Mouse (Mus musculus) embryo, embryonic 9.5 days (tissue): ENCODE measurements around the gene Chst11.

Experiments
- DNase-seq: peaks from one replicate; pipeline ENCODE4 v3.0.0-alpha.2; 2017; ENCODE audit errors: extremely low spot score

Gene Chst11

DNA sequence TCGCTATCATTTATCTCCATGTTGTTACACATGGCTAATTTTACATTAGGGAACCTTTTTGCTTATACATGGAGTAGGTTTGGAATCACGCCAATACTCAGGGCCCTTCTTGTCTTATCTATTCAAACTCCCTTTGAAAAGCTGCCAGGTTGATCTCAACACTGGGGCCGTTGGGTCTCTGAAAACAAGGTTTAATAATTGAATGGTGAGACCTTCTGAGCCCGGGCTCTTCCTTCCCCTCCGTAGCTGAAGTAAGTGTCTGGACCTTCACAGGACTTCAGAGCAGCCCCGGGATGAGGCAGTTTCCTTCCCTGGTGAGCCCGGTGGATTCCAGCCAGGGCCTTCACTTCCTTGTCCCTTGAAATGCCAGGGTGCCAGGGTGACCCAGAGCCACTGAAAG lies 5.6 kb downstream of the Chst11 start:
- no peak for DNase-seq

DNA sequence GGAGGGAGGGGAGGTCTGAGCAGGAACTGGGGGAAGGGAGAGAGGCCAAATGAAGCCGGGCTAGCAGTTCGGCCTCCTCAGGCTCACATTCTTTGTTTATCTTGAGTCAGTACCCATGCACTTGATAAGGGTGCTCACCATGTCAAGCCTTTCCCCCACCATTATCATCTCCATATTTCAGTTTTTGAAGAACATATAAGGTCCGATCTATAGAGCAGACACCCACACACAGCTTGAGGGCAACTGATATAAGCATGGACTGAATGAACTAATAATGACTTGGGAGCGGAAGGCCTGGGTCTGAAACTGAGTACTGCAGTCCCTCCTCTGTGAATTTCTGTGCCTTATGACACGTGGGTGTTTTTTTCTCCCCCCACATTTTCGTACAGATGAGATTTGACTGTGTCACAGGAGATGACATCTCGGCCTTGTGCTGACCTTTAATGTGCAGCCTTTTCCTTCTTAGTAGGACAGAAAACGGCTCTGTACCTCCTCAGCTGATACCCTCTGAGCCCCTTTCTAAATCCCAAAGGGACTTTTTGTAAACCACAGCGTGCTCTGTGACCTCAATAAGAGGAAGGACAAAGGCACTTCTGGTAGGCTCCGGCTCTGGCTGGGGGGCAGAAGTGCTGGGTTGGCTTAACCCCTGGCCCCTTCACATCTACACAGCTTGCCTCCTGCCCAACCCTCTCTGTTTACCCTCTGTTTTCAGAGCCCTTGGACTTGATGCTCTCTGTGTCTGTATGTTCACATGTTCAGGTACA lies 6.6 kb downstream of the Chst11 start:
- no peak for DNase-seq

DNA sequence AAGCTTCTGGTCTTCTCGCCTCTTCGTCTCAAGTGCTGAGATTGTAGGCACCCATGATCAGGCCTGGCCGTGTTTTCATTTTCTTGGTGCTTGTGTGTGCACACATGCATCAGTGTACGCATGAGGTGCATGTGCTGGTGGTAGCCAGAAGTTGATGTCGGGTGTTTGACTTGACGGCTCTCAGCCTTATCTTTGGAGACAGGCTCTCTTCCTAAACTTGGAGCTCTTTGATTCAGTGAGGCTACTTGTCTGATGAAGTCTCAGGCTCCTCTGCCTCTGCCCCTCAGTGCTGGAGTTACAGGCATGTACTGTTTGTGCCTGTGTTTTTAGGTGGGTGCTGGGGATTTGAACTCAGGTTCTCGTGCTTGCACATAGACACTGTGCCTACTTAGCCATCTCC lies 9.0 kb downstream of the Chst11 start:
- no peak for DNase-seq

DNA sequence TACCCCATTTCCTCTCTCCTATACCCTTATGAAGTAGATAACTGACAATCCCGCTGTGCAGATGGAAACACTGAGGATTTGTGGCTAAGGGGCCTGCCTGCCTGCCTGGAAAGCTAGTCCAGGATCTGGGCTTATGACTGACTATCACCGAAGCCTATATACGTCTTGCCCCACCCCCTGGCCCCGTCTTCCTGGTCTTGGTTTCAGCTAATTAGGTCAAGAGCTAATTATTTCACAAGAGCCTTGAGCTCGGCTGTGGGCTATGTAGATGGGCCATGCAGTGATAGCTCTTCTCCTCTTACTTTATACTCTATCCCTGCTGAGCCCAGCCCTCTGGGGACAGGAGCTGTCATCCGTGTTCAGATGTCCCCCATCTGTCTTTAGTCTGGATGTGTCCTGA lies 12.2 kb downstream of the Chst11 start:
- DNase-seq = no peak

- DNase-seq = no peak
Observed at GRCm38 (mm10) chr10:83000169-83000568, 14.9 kb downstream of the Chst11 start.

DNA sequence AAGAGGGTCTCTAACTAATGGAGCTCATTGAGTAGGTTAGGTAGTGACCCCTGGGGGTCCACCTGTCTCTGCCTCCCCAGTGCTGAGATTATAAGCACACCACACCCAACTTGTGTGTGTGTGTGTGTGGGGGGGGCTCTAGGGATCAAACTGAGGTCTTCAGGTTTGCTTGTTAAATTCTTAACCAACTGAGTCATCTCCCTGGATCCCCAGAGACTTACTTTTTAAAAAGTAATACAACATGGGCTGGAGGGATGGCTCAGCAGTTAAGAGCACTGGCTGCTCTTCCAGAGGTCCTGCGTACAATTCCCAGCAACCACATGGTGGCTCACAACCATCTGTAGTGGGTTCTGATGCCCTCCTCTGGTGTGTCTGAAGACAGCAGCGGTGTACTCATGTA lies 15.4 kb downstream of the Chst11 start:
- no peak for DNase-seq

GRCm38 (mm10) chr10:83003899-83004298 lies 18.6 kb downstream of the Chst11 start:
- DNase-seq = no peak

GRCm38 (mm10) chr10:83004389-83004788 lies 19.1 kb downstream of the Chst11 start:
- DNase-seq = no peak

DNA sequence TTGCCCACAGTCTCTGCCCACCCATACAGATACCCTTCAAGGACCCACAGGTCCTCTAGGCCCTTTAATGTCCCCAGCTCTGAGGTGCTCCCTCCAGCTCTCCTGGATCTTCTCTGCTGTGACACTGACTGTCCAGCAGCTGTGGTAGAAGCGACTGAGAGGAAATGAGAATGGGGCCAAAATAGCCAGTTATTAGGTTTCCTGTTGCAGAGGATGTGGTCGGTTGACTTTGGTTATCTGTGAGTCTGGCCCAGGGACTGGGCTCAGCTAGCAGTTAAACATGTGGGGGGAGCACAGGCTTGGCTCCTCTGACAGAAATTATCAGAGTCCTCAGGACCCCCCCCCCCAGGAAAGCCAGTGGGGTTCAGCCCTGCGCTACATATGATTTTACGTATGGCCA lies 19.7 kb downstream of the Chst11 start:
- no peak for DNase-seq

DNA sequence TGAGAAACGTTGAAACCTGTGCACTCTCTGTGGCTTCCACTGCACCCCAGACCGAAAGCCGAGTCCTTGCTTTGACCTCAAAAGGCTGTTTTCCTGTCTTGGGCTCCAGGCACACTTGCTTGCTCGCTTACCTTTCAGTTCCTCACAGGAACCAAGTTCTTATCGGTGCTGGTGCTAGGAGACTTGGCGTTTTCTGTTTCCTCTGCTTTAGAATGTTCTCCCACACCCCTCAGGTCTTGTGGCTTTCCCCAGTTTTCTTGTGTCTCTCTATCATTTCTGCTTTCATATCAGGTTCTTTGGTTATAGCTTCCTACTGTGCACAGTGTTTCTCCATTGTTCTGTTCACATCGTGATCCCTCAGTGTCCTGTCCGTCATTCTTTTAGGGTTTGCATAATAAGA lies 21.0 kb downstream of the Chst11 start:
- DNase-seq = no peak

- DNase-seq = no peak
Observed at GRCm38 (mm10) chr10:83013984-83014383, 28.7 kb downstream of the Chst11 start.

DNA sequence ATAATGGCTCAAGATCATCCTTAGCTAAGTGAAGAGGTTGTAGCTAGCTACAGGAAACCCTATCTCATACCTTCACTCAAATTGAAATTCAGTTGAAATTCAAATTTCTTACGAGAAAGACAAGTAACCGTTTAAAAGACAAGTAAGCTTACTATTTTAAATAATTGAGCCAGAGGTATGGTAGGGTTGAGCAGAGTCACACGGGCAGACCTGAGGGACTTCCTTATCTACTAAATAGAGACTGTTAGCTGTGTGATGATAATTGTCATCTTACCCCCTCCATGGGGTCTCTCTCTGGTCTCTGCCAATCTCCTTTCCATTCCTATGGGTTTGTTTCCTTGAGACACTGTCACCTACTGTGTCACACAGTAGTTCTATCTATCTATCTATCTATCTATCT lies 30.6 kb downstream of the Chst11 start:
- no peak for DNase-seq

DNA sequence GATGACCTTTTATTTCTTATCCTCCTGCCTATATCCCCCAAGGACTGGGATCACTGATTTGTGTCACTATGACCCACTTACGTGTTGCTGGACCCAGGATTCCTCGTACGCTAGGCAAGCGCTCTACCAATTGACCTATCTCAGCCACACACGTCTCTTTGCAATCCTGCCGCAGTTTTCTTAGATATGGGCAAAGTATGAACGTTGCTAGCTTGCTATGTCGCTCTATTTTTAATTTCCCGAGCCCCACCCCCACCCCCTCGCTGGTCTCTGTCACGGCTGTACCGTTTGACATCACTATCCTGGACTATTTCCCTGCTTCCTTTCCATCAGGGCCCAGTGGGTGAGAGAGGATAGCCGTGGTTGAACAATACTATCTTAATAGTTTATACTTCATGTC lies 31.5 kb downstream of the Chst11 start:
- no peak for DNase-seq

DNA sequence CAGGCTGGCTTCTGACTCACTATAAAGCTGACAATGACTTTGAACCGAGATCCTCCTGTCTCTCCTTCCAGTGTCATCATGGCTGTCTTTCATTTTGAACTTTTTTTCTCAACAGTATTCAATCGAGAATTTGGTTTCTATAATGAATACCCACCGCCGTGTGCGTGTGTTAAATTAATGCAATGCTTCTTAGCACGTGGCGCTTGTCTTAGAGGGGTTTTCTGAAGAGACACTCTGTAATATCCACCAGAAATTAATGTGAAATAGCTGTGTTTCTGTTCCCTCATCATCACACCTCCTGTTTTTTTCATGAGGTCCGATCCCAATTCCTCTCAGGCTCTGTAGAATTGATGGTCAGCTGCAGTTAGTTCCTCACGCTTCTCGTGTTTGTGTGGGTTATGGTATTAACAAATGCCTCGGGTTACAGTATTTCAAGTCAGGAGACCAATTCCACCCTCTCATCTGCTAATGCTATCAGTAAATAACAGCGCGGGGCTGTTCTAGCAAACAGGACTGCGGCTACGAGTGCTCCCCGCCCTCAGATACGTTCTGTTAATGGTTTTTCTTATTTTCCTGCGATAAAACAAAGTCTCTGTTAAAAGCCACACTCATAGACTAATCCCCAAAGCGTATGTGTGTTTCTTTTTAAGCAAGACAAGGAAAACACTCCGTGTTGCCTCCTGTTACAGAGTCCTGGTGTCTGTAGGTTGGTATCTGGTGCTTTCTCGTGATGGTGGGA lies 32.6 kb downstream of the Chst11 start:
- DNase-seq = no peak

DNA sequence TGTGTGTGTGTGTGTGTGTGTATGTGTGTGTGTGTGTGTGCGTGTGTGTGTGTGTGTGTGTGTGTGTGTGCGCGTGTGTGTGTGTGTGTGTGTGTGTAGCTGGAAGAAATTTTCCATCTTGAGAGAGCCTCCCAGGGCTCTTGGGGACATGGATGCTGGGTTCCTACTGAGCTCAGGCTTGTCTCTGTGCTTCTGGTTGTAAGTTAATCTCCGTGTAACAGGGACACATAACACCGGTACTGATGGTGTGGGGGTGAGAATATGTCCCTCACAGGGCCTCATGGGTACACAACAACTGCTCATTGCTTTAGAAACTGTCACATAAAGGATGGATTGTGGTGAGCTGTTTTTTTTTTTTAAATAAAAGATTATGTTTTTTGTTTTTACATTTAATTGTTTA lies 33.2 kb downstream of the Chst11 start:
- no peak for DNase-seq

GRCm38 (mm10) chr10:83019497-83020270 lies 34.4 kb downstream of the Chst11 start:
- peak; percentile 41 for DNase-seq

DNA sequence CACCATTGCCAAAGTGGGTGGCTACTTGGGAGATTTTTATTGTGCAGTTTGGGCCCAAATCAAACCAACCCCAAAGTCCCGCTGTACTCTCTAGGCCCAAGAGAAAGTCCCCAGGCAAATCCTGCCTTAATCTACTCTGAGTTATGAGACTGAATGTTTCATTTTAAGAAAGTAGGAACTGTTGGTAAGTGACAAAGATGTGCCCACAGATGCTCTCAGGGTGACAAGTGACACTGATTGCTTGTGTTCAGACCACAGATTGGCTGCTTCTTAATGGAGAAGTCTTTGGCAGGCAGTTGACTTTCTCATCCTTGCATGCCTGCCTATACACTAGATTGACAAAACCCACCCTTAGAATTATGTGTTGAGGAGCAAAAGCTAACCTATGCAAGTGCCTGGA lies 37.3 kb downstream of the Chst11 start:
- no peak for DNase-seq

DNA sequence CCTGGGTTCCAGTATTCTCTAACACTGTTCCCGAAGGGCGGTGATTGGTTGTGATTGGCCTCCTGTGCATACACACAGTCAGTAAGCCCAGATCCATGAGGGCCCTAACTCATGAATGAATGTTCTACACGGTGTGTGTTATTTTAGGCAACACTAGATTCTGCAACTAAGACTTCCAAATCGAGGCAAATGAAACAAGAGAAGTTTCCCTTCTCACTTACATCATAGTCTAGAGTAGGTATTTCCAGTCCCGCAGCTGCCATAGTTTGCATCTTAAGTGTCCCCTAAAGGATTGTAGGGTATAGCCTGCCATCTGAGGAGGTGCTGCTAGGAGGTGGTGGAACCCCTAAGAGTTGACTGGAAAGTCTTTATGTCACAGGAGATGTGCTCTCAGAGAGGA lies 40.9 kb downstream of the Chst11 start:
- DNase-seq = no peak

GRCm38 (mm10) chr10:83027673-83028072 lies 42.4 kb downstream of the Chst11 start:
- no peak for DNase-seq

- DNase-seq = no peak
Observed at GRCm38 (mm10) chr10:83030103-83030661, 44.9 kb downstream of the Chst11 start.

- DNase-seq = no peak
Observed at GRCm38 (mm10) chr10:83030928-83031327, 45.6 kb downstream of the Chst11 start.

DNA sequence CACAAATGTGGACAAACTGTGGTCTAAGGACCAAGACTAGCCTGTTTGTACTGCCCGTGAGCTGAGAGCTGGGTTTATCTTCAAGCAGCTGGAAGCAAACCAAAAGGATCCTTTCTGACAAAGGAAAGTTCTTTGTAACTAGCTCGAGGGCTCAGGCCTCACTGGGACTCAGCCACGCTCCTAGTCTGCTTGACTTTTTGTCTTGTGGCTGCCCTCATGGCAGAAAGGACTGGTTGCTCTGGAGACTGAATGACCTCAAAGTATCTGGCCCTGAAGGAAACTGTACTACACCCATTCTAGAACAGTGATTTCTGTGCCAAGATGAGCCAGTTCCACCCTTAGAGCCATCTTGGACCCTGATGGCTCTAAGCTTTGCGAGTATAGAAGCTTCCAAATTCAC lies 46.3 kb downstream of the Chst11 start:
- no peak for DNase-seq
